Mouse (Mus musculus): ENCODE data around the gene Fam110a.
"Not testable (repeated sequence)": the region's sequence is repeated elsewhere in the genome, so short reads cannot be mapped to it uniquely, and the experiment has no call there.

The Fam110a gene

DNA sequence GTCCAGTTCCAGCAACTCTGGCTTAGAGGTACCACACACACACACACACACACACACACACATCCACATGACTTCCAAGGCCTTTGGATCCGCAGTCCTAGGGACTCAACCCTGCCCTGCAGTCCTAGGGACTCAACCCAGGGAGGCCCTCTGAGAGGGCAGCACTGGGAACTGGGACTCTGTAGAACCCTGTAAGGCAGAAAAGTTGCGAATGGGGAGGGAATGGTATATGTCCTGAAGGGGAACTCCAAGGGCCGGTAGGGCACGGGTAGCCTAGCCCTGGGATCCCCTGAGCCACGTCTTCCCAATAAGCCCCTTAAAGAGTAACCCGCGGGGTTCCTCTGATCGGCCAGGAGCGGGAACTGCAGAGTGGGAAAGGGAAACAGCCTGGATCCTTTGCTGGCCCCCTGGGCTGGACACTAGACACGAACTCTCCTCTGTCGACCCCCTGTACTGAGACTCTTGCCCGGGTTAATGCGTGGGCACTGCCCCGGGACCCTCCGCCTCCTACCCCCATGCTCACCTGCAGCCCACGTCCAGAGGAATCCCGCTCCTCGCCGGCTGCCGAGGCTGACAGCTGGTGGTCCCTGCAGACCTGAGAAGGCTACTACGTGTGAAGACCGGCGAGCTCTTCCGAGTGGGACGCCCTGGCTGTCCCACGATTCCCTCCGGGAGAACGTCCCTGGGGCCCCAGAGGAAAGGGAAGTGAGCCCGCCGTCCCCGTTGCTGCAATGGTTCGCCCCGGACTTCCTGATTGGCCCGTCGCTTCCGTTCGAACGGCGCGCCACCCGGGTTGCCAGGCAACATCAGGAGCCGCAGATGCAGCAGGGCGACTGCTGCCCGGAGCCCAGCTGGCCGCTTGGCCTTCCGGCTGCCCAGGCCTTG, at the start of gene Fam110a:
Gene Fam110a (minus strand): TSS at position 750 of the 885 bp plus-strand sequence.
- peak; percentile 88 for DNase-seq

DNA sequence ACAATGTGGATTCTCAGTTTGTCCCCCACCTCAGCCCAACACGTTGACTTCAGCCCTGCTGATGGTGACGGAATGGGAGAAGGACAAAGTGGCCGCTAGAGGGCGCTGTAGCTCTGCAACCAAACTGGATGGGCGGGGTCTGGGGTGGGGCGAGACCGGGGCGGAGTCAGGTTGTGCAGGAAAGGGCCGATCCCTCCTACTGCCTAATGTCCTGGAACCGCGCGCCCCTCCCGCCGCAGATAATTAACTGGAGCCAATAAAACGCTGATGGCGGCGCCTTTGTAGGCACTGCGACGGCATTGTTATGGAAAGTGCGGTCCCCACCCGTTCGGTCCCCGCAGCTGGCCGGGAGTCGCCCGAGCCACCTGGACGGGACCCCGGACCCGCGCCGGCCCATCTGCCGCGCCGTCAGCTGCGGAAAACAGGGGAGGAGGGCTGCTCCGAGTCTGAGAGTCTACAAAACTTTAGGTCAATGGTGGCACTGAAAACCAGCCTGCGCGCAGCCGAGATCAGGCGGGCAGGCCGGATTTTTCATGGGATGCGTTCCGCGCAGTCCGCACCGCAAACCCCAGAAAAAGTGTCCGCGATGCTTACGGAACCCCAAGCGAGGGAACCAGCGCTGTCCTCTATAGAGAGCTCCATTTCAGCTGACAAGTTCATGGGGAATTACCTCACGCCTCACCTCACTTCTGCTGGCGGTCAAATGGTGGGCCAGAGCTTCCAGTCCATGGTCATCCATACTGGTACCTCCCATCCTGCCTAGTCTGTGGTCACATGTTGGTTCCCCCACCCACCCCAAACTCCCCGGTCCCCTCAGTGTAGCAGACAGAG, 49.4 kb upstream of the Fam110a start:
- DNase-seq: peak; percentile 95

DNA sequence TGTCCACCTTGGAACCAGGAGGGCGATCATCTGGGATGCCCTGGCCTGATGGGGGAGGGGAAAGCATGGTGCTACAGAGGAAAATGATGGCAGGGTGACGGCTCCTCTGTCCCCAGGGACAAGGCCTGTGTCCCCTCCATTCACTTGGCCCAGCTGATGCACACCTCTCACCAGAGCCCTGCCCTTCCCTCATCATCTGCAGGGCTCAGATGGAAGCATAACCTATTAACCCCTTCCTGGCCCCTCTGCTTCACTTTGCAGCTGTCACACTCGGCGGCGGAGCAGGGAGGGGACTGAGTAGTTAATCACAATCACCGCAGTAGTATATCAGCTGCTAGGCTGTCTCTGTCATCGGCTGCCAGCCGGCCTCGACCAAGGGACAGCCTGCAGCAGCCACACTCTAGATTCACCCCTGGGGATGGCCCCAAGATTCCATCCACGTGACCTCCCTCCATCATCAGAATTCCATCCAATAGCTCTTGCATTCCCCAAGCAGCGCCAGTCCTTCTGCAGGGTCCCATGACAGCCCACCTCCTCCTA, 44.9 kb upstream of the Fam110a start:
- DNase-seq: no peak

DNA sequence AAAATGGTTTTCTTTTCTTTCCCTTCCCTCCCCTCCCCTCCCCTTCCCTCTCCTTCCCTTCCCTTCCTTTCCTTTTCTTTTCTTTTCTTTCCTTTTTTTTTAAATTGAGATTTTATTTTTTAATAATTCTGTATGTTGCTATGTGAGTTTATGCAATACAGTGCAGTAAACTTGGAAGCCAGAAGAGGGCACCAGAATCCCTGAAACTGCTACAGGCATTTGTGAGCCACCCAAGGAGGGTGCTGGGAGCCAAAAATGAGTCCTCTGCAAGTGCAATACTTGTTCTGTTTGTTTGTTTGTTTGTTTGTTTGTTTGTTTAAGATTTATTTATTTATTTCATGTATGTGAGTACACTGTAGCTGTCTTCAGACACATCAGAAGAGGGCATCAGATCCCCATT, 42.0 kb upstream of the Fam110a start:
- DNase-seq: no peak

DNA sequence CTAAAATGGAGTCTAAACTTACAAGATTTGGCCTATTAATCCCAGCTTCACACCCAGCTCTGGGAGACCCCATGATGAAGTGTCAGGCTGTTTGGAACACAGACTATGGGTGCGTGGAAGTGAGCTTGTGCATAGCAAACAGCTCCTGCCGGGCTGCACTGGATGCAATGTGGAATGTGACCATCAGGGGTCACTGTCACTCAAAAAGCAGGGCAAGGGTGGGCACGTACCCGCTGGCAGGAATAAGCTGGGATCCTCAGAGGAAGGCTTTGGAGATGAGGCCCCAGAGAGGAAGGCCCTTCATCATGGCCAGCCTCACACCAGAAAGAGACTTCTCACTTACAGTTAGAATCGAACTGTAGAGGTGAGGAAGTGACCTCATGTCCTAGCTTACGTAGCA, 40.2 kb upstream of the Fam110a start:
- peak; percentile 77 for DNase-seq

DNA sequence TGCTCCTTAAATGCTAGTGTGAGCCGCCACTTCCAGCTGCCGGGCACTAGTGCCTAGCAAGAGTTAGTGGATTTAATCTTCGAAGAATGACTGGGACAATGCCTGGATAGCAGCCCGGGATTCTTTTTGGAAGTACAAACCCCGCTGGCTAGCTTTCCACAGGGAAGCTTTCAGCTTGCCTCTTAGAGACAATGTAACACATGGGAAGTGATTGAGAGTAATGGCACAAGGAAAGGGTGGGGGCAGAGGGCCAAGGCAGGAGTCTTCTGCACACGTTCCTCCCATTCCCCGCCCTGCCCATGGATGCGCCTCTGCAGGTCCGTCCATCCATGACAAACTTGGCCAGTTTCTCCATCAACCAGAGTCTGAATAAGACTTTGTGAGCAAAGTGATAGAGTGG, 36.6 kb upstream of the Fam110a start:
- no peak for DNase-seq

DNA sequence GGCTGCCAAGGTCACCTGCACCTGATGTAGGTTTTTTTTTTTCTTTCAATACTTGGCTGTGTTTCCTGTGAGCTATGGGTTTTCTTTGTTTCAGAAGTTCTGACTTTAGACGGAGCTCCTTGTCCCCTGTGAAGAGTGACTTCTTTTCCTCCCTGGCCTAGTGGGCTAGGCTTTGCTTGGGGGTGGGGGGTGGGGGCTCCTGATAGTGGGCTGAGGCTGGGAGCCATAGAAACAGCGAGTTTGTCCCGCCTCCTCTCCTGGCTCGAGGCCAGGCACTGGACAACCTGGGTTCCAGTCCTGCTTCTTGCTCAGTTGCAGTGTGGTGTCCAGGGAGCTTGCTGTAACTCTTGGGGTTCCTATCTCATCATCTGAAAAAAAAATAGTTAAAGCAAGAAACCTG, 36.0 kb upstream of the Fam110a start:
- DNase-seq: no peak

DNA sequence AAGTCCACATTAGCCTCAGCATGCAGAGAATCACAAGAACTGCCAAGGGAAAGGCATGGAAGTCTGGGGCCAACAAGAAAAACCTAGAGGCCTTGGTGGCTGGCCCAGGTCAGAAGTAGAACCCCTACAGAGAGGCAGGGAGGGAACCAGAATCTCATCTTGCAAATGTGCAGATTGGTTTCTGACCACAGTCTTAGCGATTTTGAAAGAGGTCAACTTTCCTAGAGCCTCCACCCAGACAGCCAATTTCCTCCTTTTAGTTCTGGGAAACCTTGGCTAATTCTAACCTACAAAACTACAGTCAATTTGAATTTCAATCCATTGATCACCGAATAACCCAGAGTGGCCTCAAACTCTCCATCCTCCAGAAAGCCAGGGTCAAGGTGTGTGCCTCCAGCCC, 32.7 kb upstream of the Fam110a start:
- no peak for DNase-seq

DNA sequence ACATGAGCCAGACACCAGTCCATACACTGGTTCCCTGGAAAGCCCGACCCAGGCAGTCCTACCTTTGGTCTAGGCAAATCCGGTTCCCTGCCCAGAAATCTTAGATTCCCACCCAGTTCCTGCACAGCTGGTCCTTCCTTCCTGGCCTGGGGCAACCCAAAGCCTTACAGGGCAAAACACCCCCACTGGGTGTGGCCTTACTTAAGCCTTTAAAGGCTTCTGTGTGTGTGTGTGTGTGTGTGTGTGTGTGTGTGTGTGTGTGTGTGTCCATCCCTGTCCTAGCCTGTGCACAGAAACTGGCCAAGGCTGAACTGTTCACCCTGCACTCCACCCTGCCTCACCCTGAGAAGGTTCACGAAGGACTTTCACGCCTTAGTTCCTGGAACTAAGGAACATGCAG, 32.2 kb upstream of the Fam110a start:
- no peak for DNase-seq

DNA sequence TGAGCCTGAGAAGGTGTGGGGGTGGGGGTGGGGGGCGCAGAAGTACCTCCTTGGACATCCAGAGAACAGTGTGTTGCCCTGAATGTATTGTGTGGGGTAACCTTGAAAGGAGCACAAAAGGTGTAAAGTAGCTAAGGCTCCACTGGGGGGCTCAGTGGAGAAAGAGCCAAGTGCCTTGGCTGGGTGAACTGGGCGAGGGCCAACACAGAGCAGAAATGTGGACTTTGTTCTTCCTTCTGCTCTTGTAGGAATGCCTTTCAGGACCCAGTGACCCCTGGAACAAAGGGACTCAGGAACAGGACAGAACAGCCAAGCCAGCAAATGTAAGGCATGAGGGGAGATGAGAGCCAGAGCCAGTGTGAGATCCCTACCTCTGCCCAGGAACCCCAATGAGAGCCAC, 31.7 kb upstream of the Fam110a start:
- DNase-seq: no peak

DNA sequence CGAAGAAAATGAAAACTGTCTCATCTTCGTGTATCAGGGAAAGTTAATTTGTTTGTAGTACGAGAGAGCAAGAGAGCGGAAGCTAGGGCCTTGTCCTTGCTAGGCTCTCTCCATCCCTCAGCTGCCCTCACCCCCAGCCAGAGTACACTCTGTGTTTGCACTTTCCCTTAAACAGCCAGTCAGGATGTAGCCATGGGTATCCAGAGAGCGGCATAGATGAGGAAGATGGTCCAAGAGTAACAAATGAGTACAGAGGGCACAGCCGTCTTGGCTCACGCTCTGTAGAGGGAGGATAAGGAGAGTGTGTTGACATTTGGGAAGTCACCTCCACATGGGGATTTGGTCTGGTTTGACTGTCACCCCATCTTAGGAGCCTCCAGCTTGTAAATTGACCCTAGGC, 30.6 kb upstream of the Fam110a start:
- DNase-seq: no peak

DNA sequence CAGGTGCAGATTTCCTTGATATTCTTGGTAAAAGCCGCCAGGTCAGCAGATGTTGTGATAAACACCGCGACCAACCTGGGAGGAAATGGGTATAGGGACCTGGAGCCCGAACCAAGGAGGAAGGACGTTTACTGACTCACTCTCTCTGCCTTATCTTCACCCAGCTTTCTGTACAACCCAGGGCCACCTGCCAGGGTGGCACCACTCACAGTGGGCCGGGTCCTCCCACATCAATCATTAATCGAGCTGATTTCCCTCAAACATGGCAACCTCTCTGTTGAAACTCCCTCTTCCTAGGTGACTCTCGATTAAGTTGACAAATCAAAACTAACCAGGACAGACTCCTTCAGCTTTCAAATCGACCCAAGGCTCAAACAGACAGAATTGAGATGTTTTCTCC, 30.2 kb upstream of the Fam110a start:
- DNase-seq: no peak

DNA sequence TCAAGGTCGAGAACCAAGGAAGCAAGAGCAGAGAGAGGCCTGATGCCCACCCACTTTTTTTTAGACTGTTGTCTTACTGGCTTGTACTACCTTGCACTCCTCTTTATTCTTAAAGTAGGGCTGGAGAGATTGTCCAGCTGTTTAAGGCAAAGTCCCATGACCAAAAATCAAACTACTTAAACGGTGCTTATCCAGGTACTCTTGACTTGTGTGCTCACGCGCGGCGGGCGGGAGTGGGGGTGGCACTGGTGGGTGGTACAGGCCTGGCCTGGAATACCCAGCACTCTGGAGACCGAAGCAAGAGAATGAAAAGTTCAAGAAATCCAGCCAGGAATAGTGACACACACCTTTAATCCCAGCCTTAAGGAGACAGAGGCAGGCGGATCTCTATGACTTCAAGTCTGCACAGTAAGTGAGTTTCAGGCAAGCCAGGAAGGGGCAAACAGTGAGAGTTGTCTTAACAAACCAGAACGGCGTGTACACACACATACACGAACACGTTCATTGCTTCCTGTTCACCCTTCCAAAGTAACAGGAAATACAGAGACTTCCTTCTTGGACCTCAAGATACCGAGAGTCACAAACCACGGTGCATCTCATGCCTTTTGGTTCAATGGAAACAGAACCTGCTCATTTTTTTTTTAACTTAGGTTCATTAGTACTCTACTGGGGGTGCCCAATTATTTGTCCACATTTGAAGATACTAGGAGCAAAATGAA, 29.2 kb upstream of the Fam110a start:
- DNase-seq: no peak

DNA sequence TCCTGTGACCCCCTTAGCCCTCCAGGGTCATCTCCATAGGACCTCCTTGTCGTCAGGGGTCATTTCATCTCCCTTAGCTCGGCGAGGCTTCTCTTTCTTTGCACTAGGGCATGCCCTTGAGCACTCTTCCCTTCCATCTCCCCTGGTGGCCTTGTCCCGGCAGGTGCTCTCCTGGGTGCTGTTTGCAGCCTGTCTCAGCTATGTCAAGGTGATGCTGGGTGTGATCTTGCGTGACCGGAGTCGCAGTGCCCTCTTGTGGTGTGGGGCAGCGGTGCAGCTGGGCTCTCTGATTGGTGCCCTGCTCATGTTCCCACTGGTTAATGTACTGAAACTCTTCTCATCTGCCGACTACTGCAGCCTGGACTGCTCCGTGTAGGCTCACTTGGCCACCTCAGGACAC, 27.8 kb upstream of the Fam110a start:
- peak; percentile 67 for DNase-seq

DNA sequence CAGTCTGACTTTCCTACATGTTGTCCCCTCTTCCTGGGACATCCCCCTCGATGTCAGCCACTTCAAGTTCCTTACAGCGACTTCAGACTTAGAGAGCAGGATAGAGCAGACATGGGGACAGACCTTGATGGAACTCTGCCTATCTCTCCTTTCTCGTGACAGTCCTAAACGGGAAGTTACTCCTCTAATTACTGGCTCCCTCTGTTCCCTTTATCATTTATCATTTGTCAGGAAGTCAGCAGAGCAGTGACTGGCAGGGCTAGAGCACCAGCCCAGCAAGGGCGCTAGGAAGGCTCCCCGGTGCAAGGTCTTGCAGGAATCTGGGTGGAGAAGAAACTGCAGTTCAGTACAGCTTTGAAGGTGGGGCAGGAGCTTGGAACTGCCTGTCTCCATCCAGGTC, 22.5 kb upstream of the Fam110a start:
- no peak for DNase-seq

DNA sequence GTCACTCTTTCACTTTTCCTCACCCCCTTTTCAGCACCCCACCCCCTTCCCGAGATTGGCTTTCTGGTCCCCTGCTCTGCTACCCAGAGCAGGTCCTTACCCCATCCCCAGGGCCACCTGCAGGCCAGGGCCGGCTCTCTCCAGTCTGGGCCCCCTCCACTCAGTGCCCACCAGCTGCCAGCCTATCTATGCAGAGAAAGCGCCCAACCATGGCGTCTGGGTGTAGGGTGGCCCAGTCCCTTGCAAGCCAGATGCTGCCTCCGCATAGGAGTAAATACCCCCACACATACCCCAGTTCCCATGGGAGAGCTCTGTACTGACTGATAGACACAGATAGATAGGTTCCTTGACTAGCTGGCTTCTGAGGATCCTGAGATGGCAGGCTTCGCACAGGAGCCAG, 20.7 kb upstream of the Fam110a start:
- no peak for DNase-seq

DNA sequence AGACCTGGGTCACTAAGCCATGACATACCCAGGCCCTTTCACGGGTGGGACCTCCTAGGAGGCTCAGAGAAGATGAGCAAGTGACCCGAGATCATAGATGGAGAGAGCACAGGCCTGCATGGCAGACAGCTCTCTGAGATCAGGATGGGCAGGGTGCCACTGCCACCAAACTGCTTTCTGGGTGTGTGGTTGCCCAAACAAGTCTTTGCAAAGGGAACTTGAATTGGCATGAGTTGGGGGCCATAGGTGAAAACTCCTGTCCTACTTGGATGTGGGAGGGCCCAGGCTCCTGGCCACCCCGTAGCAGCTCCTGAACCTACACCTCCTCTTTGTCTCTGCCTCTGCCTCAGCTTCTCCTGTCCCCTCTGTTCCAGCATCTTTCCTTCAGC, 20.3 kb upstream of the Fam110a start:
- DNase-seq: no peak

DNA sequence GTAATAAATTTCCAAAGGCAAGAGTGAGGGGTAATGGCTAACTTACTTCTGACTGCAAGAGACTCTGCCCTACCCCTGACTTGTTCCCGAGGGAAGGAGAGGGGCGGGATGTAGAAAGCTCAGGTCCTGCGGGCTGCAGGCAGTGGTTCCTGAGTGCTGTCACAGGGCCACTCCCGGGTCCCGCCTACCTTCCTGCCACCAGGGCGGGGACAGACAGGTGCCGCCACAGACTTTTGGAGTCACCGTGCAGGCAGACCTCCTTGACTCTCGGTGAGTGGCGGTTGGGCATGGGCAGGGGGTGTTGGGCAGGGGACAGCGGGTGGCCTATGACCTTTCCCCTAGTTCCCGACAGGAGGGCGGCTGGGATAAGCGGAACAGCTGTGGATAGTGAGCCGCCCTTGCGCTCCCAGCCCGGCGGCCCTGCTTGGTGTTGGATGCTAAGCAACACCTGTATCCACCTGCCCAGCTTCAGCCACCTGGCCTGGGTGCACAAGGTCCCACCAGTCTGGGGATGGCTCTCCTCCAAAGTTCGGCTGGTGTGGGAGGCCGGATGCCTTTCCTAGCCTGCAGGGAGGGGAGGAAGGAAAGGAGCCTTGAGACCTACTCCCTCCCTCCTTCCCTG, 19.8 kb upstream of the Fam110a start:
- DNase-seq: peak; percentile 33

DNA sequence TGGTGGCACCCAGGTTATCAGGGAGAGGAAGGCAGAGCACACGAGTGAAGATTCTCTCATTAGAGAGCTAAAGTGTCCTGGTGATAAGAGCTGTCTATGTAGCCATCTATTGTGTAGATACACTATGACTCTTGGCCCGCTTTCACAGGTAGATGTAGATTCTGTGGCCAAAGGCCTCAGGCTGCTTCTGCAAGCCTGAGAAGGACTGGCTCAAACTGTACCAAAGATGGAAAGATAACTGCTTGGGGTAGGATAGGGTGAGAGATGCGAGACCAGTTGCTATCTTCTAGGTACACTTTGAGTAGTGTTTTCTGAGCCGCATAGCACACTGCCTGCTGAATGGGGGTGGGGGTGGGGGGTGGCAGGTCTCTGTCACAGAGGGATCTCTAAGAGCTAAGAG, 18.9 kb upstream of the Fam110a start:
- DNase-seq: no peak

DNA sequence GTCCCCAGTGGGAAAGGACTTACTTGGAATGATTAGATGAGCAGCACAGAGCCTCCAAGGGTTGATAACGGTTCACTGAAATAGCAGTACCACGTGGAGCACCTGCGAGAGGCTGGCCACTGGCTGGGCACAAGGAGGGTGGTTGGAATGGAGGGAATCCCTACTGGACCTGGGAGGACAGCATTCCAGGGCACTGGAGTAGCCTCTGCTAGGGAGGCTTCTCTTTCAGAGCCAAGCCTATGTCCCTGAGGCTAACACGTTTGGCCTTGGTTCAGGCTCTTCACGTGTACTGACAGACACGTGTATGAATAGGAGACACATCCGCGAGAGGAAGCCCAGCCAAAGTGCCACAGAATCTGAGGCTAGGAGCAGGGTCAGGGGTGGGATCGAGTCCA, 18.5 kb upstream of the Fam110a start:
- no peak for DNase-seq

DNA sequence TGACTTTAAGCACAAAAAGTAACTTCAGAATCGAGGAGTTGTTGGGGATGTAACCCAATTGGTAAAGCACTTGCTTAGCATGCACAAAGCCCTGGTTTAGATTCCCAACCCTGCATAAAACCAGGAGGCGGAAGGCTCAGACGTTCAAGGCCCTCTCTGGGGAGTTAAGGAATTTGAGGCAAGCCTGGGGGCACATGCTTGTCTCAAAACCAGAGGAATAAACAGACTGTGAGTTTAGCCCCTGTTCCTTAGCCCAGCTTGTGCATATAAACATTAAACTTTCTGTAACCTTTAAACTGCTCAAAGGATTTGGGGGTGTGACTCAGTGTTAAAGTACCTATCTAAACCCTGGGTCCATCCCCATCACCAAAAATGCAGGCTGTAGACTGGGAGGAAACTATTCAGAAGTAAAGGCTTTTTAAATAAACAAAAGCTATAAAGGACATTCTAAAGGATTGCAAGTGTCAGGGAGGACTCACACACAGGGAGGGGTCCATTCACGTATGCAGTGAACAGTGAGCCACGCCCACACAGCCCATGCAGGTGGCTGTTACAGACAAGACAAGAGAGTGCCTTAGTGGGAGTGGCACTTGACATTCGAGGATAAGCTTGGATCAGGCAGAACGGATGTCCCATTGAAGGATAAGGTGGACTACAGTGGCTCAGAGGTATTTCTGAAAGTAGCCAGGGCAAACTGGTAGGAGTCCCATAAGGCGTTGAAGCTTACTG, 17.9 kb upstream of the Fam110a start:
- DNase-seq: no peak

DNA sequence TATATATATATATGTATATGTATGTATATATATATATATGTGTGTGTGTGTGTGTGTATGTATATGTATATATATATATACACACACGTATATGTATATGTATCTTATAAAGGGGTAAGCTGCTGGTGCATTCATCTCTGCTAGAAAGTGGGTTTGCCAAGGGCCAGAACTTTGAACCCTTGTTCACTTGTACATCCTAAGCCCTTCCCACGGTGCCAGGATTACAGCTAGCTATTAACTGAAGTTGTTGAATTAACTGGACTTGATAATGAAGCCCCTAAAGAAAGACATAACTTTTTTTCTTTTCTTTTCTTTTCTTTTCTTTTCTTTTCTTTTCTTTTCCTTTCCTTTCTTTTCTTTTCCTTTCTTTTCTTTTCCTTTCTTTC, 17.2 kb upstream of the Fam110a start:
- DNase-seq: not testable (repeated sequence)
